Mouse (Mus musculus): ENCODE measurements around the gene Narf. TPM values are rescaled to one million over a fixed set of nuclear protein-coding genes. Genes with fewer than 3 reads are reported as not detected.

Narf gene
- polyA plus RNA-seq (2015; fragmentation: Nextera tagmentation; extraction: Ambion mirVana) = 108 and 114 TPM in 2 replicates

- peak within 1 kb of the TSS; percentile 94 for H3K4me3 ChIP-seq (replicated peaks; ENCODE audit: low read length)
- H3K27ac ChIP-seq (ENCODE audit: low read length) = peak within 1 kb of the TSS; percentile 100
- peaks cover 4% of the 10 kb centered on the region; the same call in 1 of the 2 replicates for H3K36me3 ChIP-seq (ENCODE audit: control insufficient read depth, insufficient read depth)
- no peaks in the 10 kb centered on the region for H3K9me3 ChIP-seq (ENCODE audit: control insufficient read depth, low read length)
- H3K4me1 ChIP-seq (replicated peaks; ENCODE audit: control insufficient read depth, insufficient read depth, low read length) = peaks cover 25% of the 10 kb centered on the region
- under 1% methylated on average over 50 of the region's 50 CpGs for WGBS
- H3K9ac ChIP-seq (replicated peaks; ENCODE audit: low read depth, low read length) = peak within 1 kb of the TSS; percentile 93
- H3K27me3 ChIP-seq (replicated peaks; ENCODE audit: control insufficient read depth, insufficient read depth, low read length) = no peaks in the 10 kb centered on the region
- ATAC-seq = peak; percentile 100
- H3K4me2 ChIP-seq (ENCODE audit: low read length) = peak within 1 kb of the TSS; percentile 78
Observed at GRCm38 (mm10) chr11:121236564-121237344, at the start of gene Narf. Gene Narf, plus strand, starts transcription at chr11:121237253.

- 86% methylated on average over 3 of the region's 3 CpGs for WGBS
- ATAC-seq = no peak
- H3K36me3 ChIP-seq (ENCODE audit: control insufficient read depth, insufficient read depth) = no peaks in the 10 kb centered on the region
- H3K27me3 ChIP-seq (replicated peaks; ENCODE audit: control insufficient read depth, insufficient read depth, low read length) = no peaks in the 10 kb centered on the region
- no peak overlapping the region for H3K4me3 ChIP-seq (replicated peaks; ENCODE audit: low read length)
- H3K4me2 ChIP-seq (ENCODE audit: low read length) = no peak overlapping the region
- no peak overlapping the region for H3K9ac ChIP-seq (replicated peaks; ENCODE audit: low read depth, low read length)
- no peak overlapping the region for H3K27ac ChIP-seq (ENCODE audit: low read length)
- H3K9me3 ChIP-seq (ENCODE audit: control insufficient read depth, low read length) = no peaks in the 10 kb centered on the region
- no peaks in the 10 kb centered on the region for H3K4me1 ChIP-seq (replicated peaks; ENCODE audit: control insufficient read depth, insufficient read depth, low read length)
Observed at GRCm38 (mm10) chr11:121189681-121190080, 47.4 kb upstream of the Narf start.

- Histone ChIP-seq H3K36me3 (ENCODE audit: control insufficient read depth, insufficient read depth) (no peaks in the 10 kb centered on the region), H3K9me3 (ENCODE audit: control insufficient read depth, low read length) (no peaks in the 10 kb centered on the region), H3K9ac (replicated peaks; ENCODE audit: low read depth, low read length) (no peak overlapping the region), H3K27me3 (replicated peaks; ENCODE audit: control insufficient read depth, insufficient read depth, low read length) (no peaks in the 10 kb centered on the region), H3K27ac (ENCODE audit: low read length) (no peak overlapping the region), H3K4me3 (replicated peaks; ENCODE audit: low read length) (no peak overlapping the region), H3K4me1 (replicated peaks; ENCODE audit: control insufficient read depth, insufficient read depth, low read length) (no peaks in the 10 kb centered on the region), H3K4me2 (ENCODE audit: low read length) (no peak overlapping the region)
- ATAC-seq = no peak
- 67% methylated on average over 2 of the region's 2 CpGs for WGBS
Observed at GRCm38 (mm10) chr11:121192742-121193141, 44.3 kb upstream of the Narf start.

GRCm38 (mm10) chr11:121193415-121193814 is 43.6 kb upstream of the Narf start:
- ATAC-seq = no peak
- 80% methylated on average over 3 of the region's 3 CpGs for WGBS
- Histone ChIP-seq H3K4me1 (replicated peaks; ENCODE audit: control insufficient read depth, insufficient read depth, low read length) (no peaks in the 10 kb centered on the region), H3K36me3 (ENCODE audit: control insufficient read depth, insufficient read depth) (no peaks in the 10 kb centered on the region), H3K4me3 (replicated peaks; ENCODE audit: low read length) (no peak overlapping the region), H3K27ac (ENCODE audit: low read length) (no peak overlapping the region), H3K27me3 (replicated peaks; ENCODE audit: control insufficient read depth, insufficient read depth, low read length) (no peaks in the 10 kb centered on the region), H3K9ac (replicated peaks; ENCODE audit: low read depth, low read length) (no peak overlapping the region), H3K9me3 (ENCODE audit: control insufficient read depth, low read length) (no peaks in the 10 kb centered on the region), H3K4me2 (ENCODE audit: low read length) (no peak overlapping the region)

GRCm38 (mm10) chr11:121198622-121199021 is 38.4 kb upstream of the Narf start:
- Histone ChIP-seq H3K27me3 (replicated peaks; ENCODE audit: control insufficient read depth, insufficient read depth, low read length) (no peaks in the 10 kb centered on the region), H3K4me3 (replicated peaks; ENCODE audit: low read length) (no peak overlapping the region), H3K4me1 (replicated peaks; ENCODE audit: control insufficient read depth, insufficient read depth, low read length) (peaks cover under 1% of the 10 kb centered on the region), H3K4me2 (ENCODE audit: low read length) (no peak overlapping the region), H3K27ac (ENCODE audit: low read length) (no peak overlapping the region), H3K9me3 (ENCODE audit: control insufficient read depth, low read length) (no peaks in the 10 kb centered on the region), H3K36me3 (ENCODE audit: control insufficient read depth, insufficient read depth) (no peaks in the 10 kb centered on the region), H3K9ac (replicated peaks; ENCODE audit: low read depth, low read length) (no peak overlapping the region)
- 63% methylated on average over 2 of the region's 2 CpGs for WGBS
- ATAC-seq = no peak

- no peak for ATAC-seq
- Histone ChIP-seq H3K27ac (ENCODE audit: low read length) (no peak overlapping the region), H3K9me3 (ENCODE audit: control insufficient read depth, low read length) (no peaks in the 10 kb centered on the region), H3K4me1 (replicated peaks; ENCODE audit: control insufficient read depth, insufficient read depth, low read length) (peaks cover 7% of the 10 kb centered on the region), H3K9ac (replicated peaks; ENCODE audit: low read depth, low read length) (no peak overlapping the region), H3K27me3 (replicated peaks; ENCODE audit: control insufficient read depth, insufficient read depth, low read length) (no peaks in the 10 kb centered on the region), H3K4me3 (replicated peaks; ENCODE audit: low read length) (no peak overlapping the region), H3K4me2 (ENCODE audit: low read length) (no peak overlapping the region), H3K36me3 (ENCODE audit: control insufficient read depth, insufficient read depth) (no peaks in the 10 kb centered on the region)
- WGBS = 77% methylated on average over 4 of the region's 4 CpGs
Observed at GRCm38 (mm10) chr11:121199851-121200250, 37.2 kb upstream of the Narf start.

GRCm38 (mm10) chr11:121200781-121201180 is 36.3 kb upstream of the Narf start:
- no peak overlapping the region for H3K27ac ChIP-seq (ENCODE audit: low read length)
- no peak overlapping the region for H3K4me2 ChIP-seq (ENCODE audit: low read length)
- H3K27me3 ChIP-seq (replicated peaks; ENCODE audit: control insufficient read depth, insufficient read depth, low read length) = no peaks in the 10 kb centered on the region
- ATAC-seq = no peak
- H3K4me1 ChIP-seq (replicated peaks; ENCODE audit: control insufficient read depth, insufficient read depth, low read length) = peaks cover 12% of the 10 kb centered on the region
- 97% methylated on average over 6 of the region's 6 CpGs for WGBS
- H3K36me3 ChIP-seq (ENCODE audit: control insufficient read depth, insufficient read depth) = no peaks in the 10 kb centered on the region
- no peaks in the 10 kb centered on the region for H3K9me3 ChIP-seq (ENCODE audit: control insufficient read depth, low read length)
- H3K4me3 ChIP-seq (replicated peaks; ENCODE audit: low read length) = no peak overlapping the region
- no peak overlapping the region for H3K9ac ChIP-seq (replicated peaks; ENCODE audit: low read depth, low read length)

- Histone ChIP-seq H3K9ac (replicated peaks; ENCODE audit: low read depth, low read length) (no peak overlapping the region), H3K27ac (ENCODE audit: low read length) (no peak overlapping the region), H3K4me3 (replicated peaks; ENCODE audit: low read length) (no peak overlapping the region), H3K27me3 (replicated peaks; ENCODE audit: control insufficient read depth, insufficient read depth, low read length) (no peaks in the 10 kb centered on the region), H3K9me3 (ENCODE audit: control insufficient read depth, low read length) (no peaks in the 10 kb centered on the region), H3K4me2 (ENCODE audit: low read length) (no peak overlapping the region), H3K4me1 (replicated peaks; ENCODE audit: control insufficient read depth, insufficient read depth, low read length) (peaks cover 12% of the 10 kb centered on the region), H3K36me3 (ENCODE audit: control insufficient read depth, insufficient read depth) (no peaks in the 10 kb centered on the region)
- 49% methylated on average over 11 of the region's 11 CpGs for WGBS
- no peak for ATAC-seq
Observed at GRCm38 (mm10) chr11:121201436-121202198, 35.4 kb upstream of the Narf start.

- H3K4me3 ChIP-seq (replicated peaks; ENCODE audit: low read length) = peak overlapping the region; percentile 77
- 0% methylated on average over 5 of the region's 5 CpGs for WGBS
- no peak for ATAC-seq
Observed at GRCm38 (mm10) chr11:121203859-121204160, 33.2 kb upstream of the Narf start.

More at GRCm38 (mm10) chr11:121203859-121204160, 33.2 kb upstream of the Narf start:
- peak overlapping the region; percentile 37 for H3K27ac ChIP-seq (ENCODE audit: low read length)
- H3K27me3 ChIP-seq (replicated peaks; ENCODE audit: control insufficient read depth, insufficient read depth, low read length) = no peaks in the 10 kb centered on the region
- H3K4me1 ChIP-seq (replicated peaks; ENCODE audit: control insufficient read depth, insufficient read depth, low read length) = peaks cover 12% of the 10 kb centered on the region
- no peaks in the 10 kb centered on the region for H3K9me3 ChIP-seq (ENCODE audit: control insufficient read depth, low read length)
- H3K36me3 ChIP-seq (ENCODE audit: control insufficient read depth, insufficient read depth) = peaks cover 3% of the 10 kb centered on the region; the same call in 1 of the 2 replicates
- peak overlapping the region; percentile 81 for H3K9ac ChIP-seq (replicated peaks; ENCODE audit: low read depth, low read length)
- peak overlapping the region; percentile 59 for H3K4me2 ChIP-seq (ENCODE audit: low read length)

Data from forebrain, embryonic 16.5 days (tissue).